Mouse (Mus musculus) NIH3T3 (cell line): ENCODE data around the gene Atl2.

ENCODE experiments used
- DNase-seq: peaks from one replicate; pipeline ENCODE4 v3.0.0-alpha.2; 2012; ENCODE audit warnings: low read depth

Gene Atl2

GRCm38 (mm10) chr17:79895911-79896423, at the start of gene Atl2:
TSS of gene Atl2 (minus strand) at chr17:79896123.
- peak; percentile 97 for DNase-seq

GRCm38 (mm10) chr17:79944851-79945250, 48.9 kb upstream of the Atl2 start:
- no peak for DNase-seq

GRCm38 (mm10) chr17:79942418-79942817, 46.5 kb upstream of the Atl2 start:
- no peak for DNase-seq

GRCm38 (mm10) chr17:79939133-79939532, 43.2 kb upstream of the Atl2 start:
- DNase-seq = no peak

GRCm38 (mm10) chr17:79937921-79938601, 42.1 kb upstream of the Atl2 start:
- DNase-seq = no peak

GRCm38 (mm10) chr17:79934370-79934769, 38.4 kb upstream of the Atl2 start:
- DNase-seq = no peak

- DNase-seq = peak; percentile 83
Measured at GRCm38 (mm10) chr17:79932676-79933278, 36.9 kb upstream of the Atl2 start.

GRCm38 (mm10) chr17:79927110-79927509, 31.2 kb upstream of the Atl2 start:
- no peak for DNase-seq

- DNase-seq = no peak
Measured at GRCm38 (mm10) chr17:79926486-79926885, 30.6 kb upstream of the Atl2 start.

- DNase-seq = no peak
Measured at GRCm38 (mm10) chr17:79925865-79926421, 30.0 kb upstream of the Atl2 start.

- no peak for DNase-seq
Measured at GRCm38 (mm10) chr17:79920355-79920754, 24.4 kb upstream of the Atl2 start.

GRCm38 (mm10) chr17:79919566-79920350, 23.8 kb upstream of the Atl2 start:
- peak; percentile 45 for DNase-seq

- DNase-seq = no peak
Measured at GRCm38 (mm10) chr17:79918484-79919004, 22.6 kb upstream of the Atl2 start.

- no peak for DNase-seq
Measured at GRCm38 (mm10) chr17:79916996-79917395, 21.1 kb upstream of the Atl2 start.

GRCm38 (mm10) chr17:79912174-79912573, 16.3 kb upstream of the Atl2 start:
- no peak for DNase-seq

GRCm38 (mm10) chr17:79911718-79912117, 15.8 kb upstream of the Atl2 start:
- DNase-seq = no peak

- DNase-seq = no peak
Measured at GRCm38 (mm10) chr17:79909571-79909970, 13.6 kb upstream of the Atl2 start.

- DNase-seq = no peak
Measured at GRCm38 (mm10) chr17:79907698-79908097, 11.8 kb upstream of the Atl2 start.

- DNase-seq = peak; percentile 54
Measured at GRCm38 (mm10) chr17:79906791-79907494, 11.0 kb upstream of the Atl2 start.

GRCm38 (mm10) chr17:79904593-79904992, 8.7 kb upstream of the Atl2 start:
- DNase-seq = no peak

GRCm38 (mm10) chr17:79901207-79901606, 5.3 kb upstream of the Atl2 start:
- DNase-seq = no peak
